Mouse (Mus musculus): ENCODE results near the gene Npcd. TPM values are rescaled to one million over a fixed set of nuclear protein-coding genes. Genes with fewer than 3 reads are reported as not detected.

Npcd gene
- total and polyA plus RNA-seq, 2 experiments, result not detected

- Histone ChIP-seq H3K27ac (replicated peaks; ENCODE audit: insufficient read depth, low read depth, low read length) (no peak overlapping the region), H3K4me3 (ENCODE audit: insufficient read depth, low read depth, low read length) (no peak overlapping the region), H3K36me3 (ENCODE audit: control insufficient read depth, insufficient read depth, low read length) (no peaks in the 10 kb centered on the region), H3K27me3 (ENCODE audit: control insufficient read depth, insufficient read depth, low read length) (no peaks in the 10 kb centered on the region), H3K4me1 (ENCODE audit: control insufficient read depth, insufficient read depth, low read length) (no peaks in the 10 kb centered on the region), H3K9ac (ENCODE audit: low read depth, low read length) (no peak overlapping the region), H3K79me2 (ENCODE audit: control insufficient read depth, insufficient read depth, low read length) (no peaks in the 10 kb centered on the region)
- no peak for TF ChIP-seq CTCF (IDR thresholded peaks at IDR 0.05; ENCODE audit: low read depth, low read length)
- no peak for TF ChIP-seq POLR2A (IDR thresholded peaks at IDR 0.05; ENCODE audit: extremely low read depth, insufficient read depth, low read length)
- 30% methylated on average over 19 of the region's 19 CpGs for WGBS
- DNase-seq (ENCODE audit: extremely low read depth, low read depth, low spot score), result no peak
Observed at GRCm38 (mm10) chr15:79792455-79792854, 41.6 kb downstream of the Npcd start.

GRCm38 (mm10) chr15:79791502-79791901, 42.5 kb downstream of the Npcd start:
- Histone ChIP-seq H3K36me3 (ENCODE audit: control insufficient read depth, insufficient read depth, low read length) (no peaks in the 10 kb centered on the region), H3K9ac (ENCODE audit: low read depth, low read length) (no peak overlapping the region), H3K4me1 (ENCODE audit: control insufficient read depth, insufficient read depth, low read length) (no peaks in the 10 kb centered on the region), H3K27me3 (ENCODE audit: control insufficient read depth, insufficient read depth, low read length) (no peaks in the 10 kb centered on the region), H3K27ac (replicated peaks; ENCODE audit: insufficient read depth, low read depth, low read length) (no peak overlapping the region), H3K79me2 (ENCODE audit: control insufficient read depth, insufficient read depth, low read length) (no peaks in the 10 kb centered on the region), H3K4me3 (ENCODE audit: insufficient read depth, low read depth, low read length) (no peak overlapping the region)
- WGBS, result 7% methylated on average over 12 of the region's 12 CpGs
- TF ChIP-seq CTCF (IDR thresholded peaks at IDR 0.05; ENCODE audit: low read depth, low read length) (peak; percentile 11; the same call in 1 of the 2 replicates), POLR2A (IDR thresholded peaks at IDR 0.05; ENCODE audit: extremely low read depth, insufficient read depth, low read length) (no peak)
- no peak for DNase-seq (ENCODE audit: extremely low read depth, low read depth, low spot score)

DNA sequence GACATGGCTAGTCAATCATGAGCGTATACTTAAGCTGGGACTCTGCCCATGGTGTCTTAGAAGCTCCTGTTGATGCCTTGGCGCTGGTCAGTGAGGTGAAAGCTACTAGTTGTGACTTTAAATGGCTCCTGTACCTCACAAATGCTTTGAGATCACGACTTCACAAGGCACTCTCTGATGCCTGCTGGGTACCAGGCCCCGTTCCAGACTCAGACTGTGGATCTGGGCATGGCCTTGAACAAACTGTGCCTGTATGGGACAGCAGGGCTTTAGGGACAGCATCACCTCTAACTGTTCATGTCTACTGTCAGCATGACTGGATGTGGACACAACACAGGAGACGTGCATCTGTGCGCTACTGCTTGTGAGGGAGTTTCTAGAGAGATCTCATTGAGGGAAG, 43.1 kb downstream of the Npcd start:
- no peak overlapping the region for H3K4me3 ChIP-seq (ENCODE audit: insufficient read depth, low read depth, low read length)
- no peaks in the 10 kb centered on the region for H3K27me3 ChIP-seq (ENCODE audit: control insufficient read depth, insufficient read depth, low read length)
- H3K27ac ChIP-seq (replicated peaks; ENCODE audit: insufficient read depth, low read depth, low read length), result no peak overlapping the region
- TF ChIP-seq CTCF (IDR thresholded peaks at IDR 0.05; ENCODE audit: low read depth, low read length) (no peak), POLR2A (IDR thresholded peaks at IDR 0.05; ENCODE audit: extremely low read depth, insufficient read depth, low read length) (no peak)
- no peaks in the 10 kb centered on the region for H3K4me1 ChIP-seq (ENCODE audit: control insufficient read depth, insufficient read depth, low read length)
- no peaks in the 10 kb centered on the region for H3K36me3 ChIP-seq (ENCODE audit: control insufficient read depth, insufficient read depth, low read length)
- H3K79me2 ChIP-seq (ENCODE audit: control insufficient read depth, insufficient read depth, low read length), result no peaks in the 10 kb centered on the region
- no peak overlapping the region for H3K9ac ChIP-seq (ENCODE audit: low read depth, low read length)
- WGBS, result 80% methylated on average over 6 of the region's 6 CpGs
- no peak for DNase-seq (ENCODE audit: extremely low read depth, low read depth, low spot score)

- Histone ChIP-seq H3K27me3 (ENCODE audit: control insufficient read depth, insufficient read depth, low read length) (no peaks in the 10 kb centered on the region), H3K9ac (ENCODE audit: low read depth, low read length) (no peak overlapping the region), H3K4me1 (ENCODE audit: control insufficient read depth, insufficient read depth, low read length) (no peaks in the 10 kb centered on the region), H3K4me3 (ENCODE audit: insufficient read depth, low read depth, low read length) (no peak overlapping the region), H3K36me3 (ENCODE audit: control insufficient read depth, insufficient read depth, low read length) (no peaks in the 10 kb centered on the region), H3K79me2 (ENCODE audit: control insufficient read depth, insufficient read depth, low read length) (no peaks in the 10 kb centered on the region), H3K27ac (replicated peaks; ENCODE audit: insufficient read depth, low read depth, low read length) (no peak overlapping the region)
- 58% methylated on average over 8 of the region's 8 CpGs for WGBS
- TF ChIP-seq CTCF (IDR thresholded peaks at IDR 0.05; ENCODE audit: low read depth, low read length) (no peak), POLR2A (IDR thresholded peaks at IDR 0.05; ENCODE audit: extremely low read depth, insufficient read depth, low read length) (no peak)
- no peak for DNase-seq (ENCODE audit: extremely low read depth, low read depth, low spot score)
Observed at GRCm38 (mm10) chr15:79790111-79790510, 43.9 kb downstream of the Npcd start.

DNA sequence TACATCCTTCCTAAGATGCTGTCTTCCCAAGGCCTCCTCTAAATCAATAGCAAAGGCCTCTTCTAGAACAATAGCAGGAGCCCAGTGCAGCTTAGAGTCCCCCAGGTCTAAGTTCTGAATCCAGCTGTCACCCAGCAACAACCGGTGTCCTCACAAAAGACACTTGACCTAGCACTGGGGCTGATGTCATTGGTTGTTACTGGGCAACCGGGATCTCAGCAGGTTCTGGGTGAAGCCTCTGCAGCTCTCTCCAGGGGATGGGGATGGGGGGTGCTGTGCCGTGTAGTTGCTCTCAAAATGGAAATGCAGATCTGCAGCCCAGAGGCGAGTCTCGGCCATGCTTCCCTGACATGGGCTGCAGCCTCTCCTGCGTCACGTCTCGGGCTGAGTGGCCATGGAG, 46.2 kb downstream of the Npcd start:
- Histone ChIP-seq H3K4me1 (ENCODE audit: control insufficient read depth, insufficient read depth, low read length) (no peaks in the 10 kb centered on the region), H3K27me3 (ENCODE audit: control insufficient read depth, insufficient read depth, low read length) (no peaks in the 10 kb centered on the region), H3K4me3 (ENCODE audit: insufficient read depth, low read depth, low read length) (no peak overlapping the region), H3K27ac (replicated peaks; ENCODE audit: insufficient read depth, low read depth, low read length) (no peak overlapping the region), H3K9ac (ENCODE audit: low read depth, low read length) (no peak overlapping the region), H3K79me2 (ENCODE audit: control insufficient read depth, insufficient read depth, low read length) (no peaks in the 10 kb centered on the region), H3K36me3 (ENCODE audit: control insufficient read depth, insufficient read depth, low read length) (no peaks in the 10 kb centered on the region)
- 66% methylated on average over 8 of the region's 8 CpGs for WGBS
- DNase-seq (ENCODE audit: extremely low read depth, low read depth, low spot score), result no peak
- TF ChIP-seq POLR2A (IDR thresholded peaks at IDR 0.05; ENCODE audit: extremely low read depth, insufficient read depth, low read length) (no peak), CTCF (IDR thresholded peaks at IDR 0.05; ENCODE audit: low read depth, low read length) (no peak)

DNA sequence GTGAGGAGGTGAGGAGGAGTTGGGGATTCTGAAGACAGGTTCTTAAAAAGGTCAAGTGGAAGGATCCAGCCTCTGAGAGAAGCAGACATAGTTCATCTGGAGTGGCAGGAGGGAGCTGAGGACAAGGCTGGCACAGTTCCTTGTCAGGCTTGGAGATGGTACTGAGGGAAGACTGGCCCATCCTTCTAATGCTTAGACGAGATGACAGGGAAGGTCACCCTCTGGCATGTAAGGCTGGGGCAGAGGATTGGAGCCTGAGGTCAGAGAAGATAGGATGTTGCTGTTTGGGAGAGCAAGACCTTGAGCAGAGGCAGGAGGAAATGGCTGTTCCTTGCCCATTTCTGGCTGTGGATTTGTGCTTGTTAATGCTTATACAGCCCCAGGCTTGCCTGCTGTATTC, 49.0 kb downstream of the Npcd start:
- WGBS, result 38% methylated on average over 1 of the region's 1 CpGs
- H3K4me3 ChIP-seq (ENCODE audit: insufficient read depth, low read depth, low read length), result no peak overlapping the region
- H3K9ac ChIP-seq (ENCODE audit: low read depth, low read length), result no peak overlapping the region
- no peak overlapping the region for H3K27ac ChIP-seq (replicated peaks; ENCODE audit: insufficient read depth, low read depth, low read length)
- no peak for DNase-seq (ENCODE audit: extremely low read depth, low read depth, low spot score)
- H3K4me1 ChIP-seq (ENCODE audit: control insufficient read depth, insufficient read depth, low read length), result no peaks in the 10 kb centered on the region
- TF ChIP-seq CTCF (IDR thresholded peaks at IDR 0.05; ENCODE audit: low read depth, low read length) (no peak), POLR2A (IDR thresholded peaks at IDR 0.05; ENCODE audit: extremely low read depth, insufficient read depth, low read length) (no peak)
- no peaks in the 10 kb centered on the region for H3K36me3 ChIP-seq (ENCODE audit: control insufficient read depth, insufficient read depth, low read length)
- H3K79me2 ChIP-seq (ENCODE audit: control insufficient read depth, insufficient read depth, low read length), result no peaks in the 10 kb centered on the region
- no peaks in the 10 kb centered on the region for H3K27me3 ChIP-seq (ENCODE audit: control insufficient read depth, insufficient read depth, low read length)
